Comparison of ENCODE assay signal across 10 mouse cellular contexts in genomic region chr17:66436811-66437210, GRCm38 (mm10). TPM values are rescaled to one million over a fixed set of nuclear protein-coding genes. Genes with fewer than 3 reads are reported as not detected.
DNase-seq lines count a peak whose midpoint lies in the region; ATAC-seq and TF ChIP-seq lines count a peak whose summit lies in the region.
"Had no signal": no experiment of that assay in that cellular context is flagged by ENCODE, and none has a peak within 500 bp of the region (broad histone marks: within the 10 kb centered on the region; RNA-seq: fewer than 3 reads in every experiment).

No protein-coding gene starts in this region.

- 63% methylated on average over 8 of the region's 8 CpGs for WGBS in neural tube, embryonic 11.5 days
- 54% methylated on average over 8 of the region's 8 CpGs for WGBS in forebrain, postnatal 0 days
- 28% methylated on average over 8 of the region's 8 CpGs for WGBS in neural tube, embryonic 15.5 days

- no peak overlapping the region for H3K9ac ChIP-seq in neural tube, embryonic 11.5 days (ENCODE audit: low read length)
- H3K9ac ChIP-seq in forebrain, postnatal 0 days = no peak overlapping the region
- no peak overlapping the region for H3K9ac ChIP-seq in neural tube, embryonic 15.5 days (replicated peaks)
- H3K9ac ChIP-seq: lung, embryonic 14.5 days had no signal

- peak; percentile 59 for DNase-seq in neural tube, embryonic 11.5 days (ENCODE audit: low spot score)
- DNase-seq in neural tube, embryonic 10.5 days (ENCODE audit: extremely low spot score, low spot score) = no peak
- peak; percentile 90 to 93 for DNase-seq in cerebellum, postnatal 10 days
- peak; percentile 62 for DNase-seq in forebrain, postnatal 0 days
- DNase-seq in ovary, postnatal 36 days (ENCODE audit: low spot score) = no peak
- DNase-seq in left cerebral cortex, adult 18-20 months (ENCODE audit: low spot score in 2 of 2) = no peak
- DNase-seq: kidney, adult 2 months; lung, embryonic 14.5 days had no signal

- no peak overlapping the region for H3K4me3 ChIP-seq in neural tube, embryonic 11.5 days (ENCODE audit: low read depth, low read length)
- H3K4me3 ChIP-seq in forebrain, postnatal 0 days (ENCODE audit: low read depth, low read length) = no peak overlapping the region
- no peak overlapping the region for H3K4me3 ChIP-seq in neural tube, embryonic 15.5 days (replicated peaks)
- H3K4me3 ChIP-seq: layer of hippocampus, adult 2 months had no signal

- TF ChIP-seq CTCF in forebrain, postnatal 0 days (IDR thresholded peaks at IDR 0.05; ENCODE audit: low read depth) = no peak

- no peak overlapping the region for H3K4me2 ChIP-seq in neural tube, embryonic 11.5 days (ENCODE audit: low read depth)
- H3K4me2 ChIP-seq in forebrain, postnatal 0 days (ENCODE audit: low read depth) = no peak overlapping the region
- H3K4me2 ChIP-seq in neural tube, embryonic 15.5 days = no peak overlapping the region
- H3K4me2 ChIP-seq: lung, embryonic 14.5 days had no signal

- ATAC-seq in neural tube, embryonic 11.5 days (ENCODE audit: insufficient read depth, low FRiP score, low TSS enrichment) = peak; percentile 70
- ATAC-seq in forebrain, postnatal 0 days = peak; percentile 16; the same call in 1 of the 2 replicates
- 0 out of 2 replicates have a peak, but pooled peaks have one; percentile 12 for ATAC-seq in neural tube, embryonic 15.5 days (ENCODE audit: low FRiP score)

- no peaks in the 10 kb centered on the region for H3K27me3 ChIP-seq in neural tube, embryonic 11.5 days (ENCODE audit: control insufficient read depth, insufficient read depth, low read length)
- no peaks in the 10 kb centered on the region for H3K27me3 ChIP-seq in forebrain, postnatal 0 days (ENCODE audit: insufficient read depth, low read length)
- H3K27me3 ChIP-seq in neural tube, embryonic 15.5 days (replicated peaks) = no peaks in the 10 kb centered on the region

- no peak overlapping the region for H3K27ac ChIP-seq in neural tube, embryonic 11.5 days (ENCODE audit: low read depth, low read length)
- H3K27ac ChIP-seq in forebrain, postnatal 0 days (ENCODE audit: low read depth, low read length) = no peak overlapping the region
- no peak overlapping the region for H3K27ac ChIP-seq in neural tube, embryonic 15.5 days (replicated peaks)
- H3K27ac ChIP-seq: layer of hippocampus, adult 2 months had no signal

- H3K4me1 ChIP-seq in neural tube, embryonic 11.5 days (ENCODE audit: control insufficient read depth, insufficient read depth, low read length) = peaks cover 10% of the 10 kb centered on the region; the same call in 1 of the 2 replicates
- 0 out of 2 replicates have a peak, but pooled peaks cover 3% of the 10 kb centered on the region for H3K4me1 ChIP-seq in forebrain, postnatal 0 days (ENCODE audit: insufficient read depth)
- H3K4me1 ChIP-seq in neural tube, embryonic 15.5 days = peaks cover 32% of the 10 kb centered on the region

- no peaks in the 10 kb centered on the region for H3K9me3 ChIP-seq in neural tube, embryonic 11.5 days (ENCODE audit: control insufficient read depth, low read length)
- H3K9me3 ChIP-seq in forebrain, postnatal 0 days (ENCODE audit: low read length) = no peaks in the 10 kb centered on the region
- H3K9me3 ChIP-seq in neural tube, embryonic 15.5 days (replicated peaks) = no peaks in the 10 kb centered on the region

- H3K36me3 ChIP-seq in neural tube, embryonic 11.5 days (ENCODE audit: control insufficient read depth, insufficient read depth, low read length) = no peaks in the 10 kb centered on the region
- 0 out of 2 replicates have a peak, but pooled peaks cover 9% of the 10 kb centered on the region for H3K36me3 ChIP-seq in forebrain, postnatal 0 days (ENCODE audit: insufficient read depth)
- peaks cover 9% of the 10 kb centered on the region for H3K36me3 ChIP-seq in neural tube, embryonic 15.5 days

RNA-seq across cellular contexts. Expression of gene Mtcl1, which starts 12.7 kb away (rescaled TPM):
- 26.8 and 29.6 TPM in 2 replicates for polyA plus RNA-seq in neural tube, embryonic 11.5 days (2014; fragmentation: Nextera tagmentation; extraction: Ambion mirVana)
- total RNA-seq in forebrain, postnatal 0 days (2014; rRNA removed) = 21.4 and 25.7 TPM in 2 replicates
- 6.7 and 8.5 TPM in 2 replicates for polyA plus RNA-seq in forebrain, postnatal 0 days (2015; fragmentation: Nextera tagmentation; extraction: Ambion mirVana)
- polyA plus RNA-seq in neural tube, embryonic 15.5 days (2015; fragmentation: Nextera tagmentation; extraction: Ambion mirVana) = 26.5 and 27.7 TPM in 2 replicates
- total RNA-seq in left cerebral cortex, adult 18-20 months (2021) = 100 to 1,000 TPM; 109 to 122 TPM

Comparison
In these comparisons a context has a peak if more than half of its experiments do, and no peak if none do; other contexts are left out.
1. DNase-seq: peak in neural tube, embryonic 11.5 days (single experiment), cerebellum, postnatal 10 days (2 of 2) and forebrain, postnatal 0 days (single experiment); none in neural tube, embryonic 10.5 days (single experiment), ovary, postnatal 36 days (single experiment) and left cerebral cortex, adult 18-20 months (0 of 2).
2. ATAC-seq: peak in every context shown above with its lines; median percentile 70 in neural tube, embryonic 11.5 days; 16 in forebrain, postnatal 0 days; 12 in neural tube, embryonic 15.5 days.